Mouse (Mus musculus): ENCODE data around the gene Nuak1.
"Not testable (repeated sequence)": the region's sequence is repeated elsewhere in the genome, so short reads cannot be mapped to it uniquely, and the experiment has no call there.

Nuak1 gene

GRCm38 (mm10) chr10:84440541-84441433 lies at the start of gene Nuak1:
Gene Nuak1 (minus strand): TSS chr10:84440597.
- peak; percentile 92 for DNase-seq

DNA sequence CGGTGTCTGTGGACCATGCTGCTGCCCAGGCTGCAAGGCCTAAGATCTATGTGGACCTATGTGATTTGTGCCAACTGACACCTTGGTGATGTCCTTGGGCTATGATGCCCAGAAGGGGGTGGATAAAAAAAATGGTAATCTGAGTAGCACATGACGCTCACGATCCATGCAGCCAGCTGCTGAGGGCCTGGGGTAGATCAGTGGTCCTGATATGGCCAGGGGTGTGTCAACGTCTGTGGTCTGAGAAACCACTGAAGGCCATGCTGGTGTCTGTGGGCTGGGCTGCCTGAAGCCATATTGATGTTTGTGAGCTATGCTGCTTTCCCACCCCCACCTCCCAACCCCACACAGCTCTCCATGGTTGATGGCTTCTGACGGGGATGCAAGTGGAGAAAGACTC lies 49.7 kb upstream of the Nuak1 start:
- DNase-seq: no peak

GRCm38 (mm10) chr10:84488315-84488714 lies 47.9 kb upstream of the Nuak1 start:
- peak; percentile 64 for DNase-seq

GRCm38 (mm10) chr10:84484661-84485060 lies 44.3 kb upstream of the Nuak1 start:
- DNase-seq: no peak

DNA sequence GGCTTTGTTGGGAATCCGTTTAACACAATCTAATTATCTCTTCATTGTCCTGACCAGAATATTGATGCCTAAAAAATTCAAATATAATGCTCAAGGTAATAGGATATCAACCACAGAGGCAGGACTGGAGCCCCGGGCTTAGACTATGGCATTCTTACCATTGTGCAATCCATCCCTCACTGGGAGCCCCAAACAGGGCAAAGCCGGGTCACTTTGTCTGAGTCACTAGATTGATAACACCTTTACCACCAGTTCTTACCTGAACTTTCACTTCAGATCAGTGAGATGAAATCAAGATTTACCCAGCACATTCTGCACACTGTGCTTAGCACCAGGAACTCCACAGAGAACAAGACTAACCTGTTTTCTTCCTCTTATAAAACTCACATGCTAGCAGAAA lies 43.2 kb upstream of the Nuak1 start:
- DNase-seq: no peak

DNA sequence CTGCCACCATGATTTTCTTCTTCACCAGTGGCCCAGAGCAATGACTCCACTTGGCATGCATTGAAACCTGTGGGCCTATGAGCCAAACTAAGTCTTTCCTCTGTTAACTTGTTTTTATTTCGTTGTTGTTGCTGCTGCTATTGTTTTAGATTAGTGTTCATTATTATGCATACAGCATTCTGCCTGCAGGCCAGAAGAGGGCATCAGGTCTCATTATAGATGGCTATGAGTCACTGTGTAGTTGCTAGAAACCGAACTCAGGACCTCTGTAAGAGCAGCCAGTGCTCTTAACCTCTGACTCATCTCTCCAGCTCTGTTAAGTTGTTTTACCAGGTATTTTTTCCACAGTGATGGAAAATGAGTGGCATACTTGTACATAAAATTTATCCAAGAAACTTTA lies 42.7 kb upstream of the Nuak1 start:
- no peak for DNase-seq

- not testable (repeated sequence) for DNase-seq
Measured at GRCm38 (mm10) chr10:84482418-84482817, 42.0 kb upstream of the Nuak1 start.

GRCm38 (mm10) chr10:84481327-84481671 lies 40.9 kb upstream of the Nuak1 start:
- peak; percentile 33 for DNase-seq

- DNase-seq: peak; percentile 43
Measured at GRCm38 (mm10) chr10:84480667-84481326, 40.4 kb upstream of the Nuak1 start.

- peak; percentile 21 for DNase-seq
Measured at GRCm38 (mm10) chr10:84480146-84480545, 39.7 kb upstream of the Nuak1 start.

GRCm38 (mm10) chr10:84477613-84478076 lies 37.2 kb upstream of the Nuak1 start:
- DNase-seq: peak; percentile 67

DNA sequence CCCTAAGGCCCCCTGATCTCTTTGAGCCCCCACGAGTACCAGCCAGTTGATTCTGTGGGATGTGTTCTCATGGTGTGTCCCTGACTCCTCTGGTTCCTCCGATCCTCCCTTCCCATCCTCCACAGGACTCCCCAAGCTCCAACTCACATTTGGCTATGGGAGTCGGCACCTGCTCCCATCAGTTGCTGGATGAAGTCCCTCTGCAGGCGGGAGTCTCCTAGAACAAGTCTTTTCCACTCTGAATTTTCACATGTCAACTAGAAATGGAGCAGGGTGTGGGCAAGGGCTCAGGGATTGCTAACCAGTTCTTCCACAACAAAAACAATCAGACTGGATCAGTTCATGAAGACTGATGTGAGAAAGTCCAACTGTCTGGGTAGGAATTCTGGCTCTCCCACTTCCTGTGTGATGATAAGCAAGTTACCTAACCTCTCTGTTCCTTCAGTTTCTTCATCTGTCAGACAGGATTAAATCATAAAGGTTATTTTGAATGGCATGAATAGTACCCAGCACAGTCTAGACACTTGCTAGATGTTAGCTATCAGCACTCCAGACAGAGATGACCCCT lies 36.7 kb upstream of the Nuak1 start:
- DNase-seq: no peak

DNA sequence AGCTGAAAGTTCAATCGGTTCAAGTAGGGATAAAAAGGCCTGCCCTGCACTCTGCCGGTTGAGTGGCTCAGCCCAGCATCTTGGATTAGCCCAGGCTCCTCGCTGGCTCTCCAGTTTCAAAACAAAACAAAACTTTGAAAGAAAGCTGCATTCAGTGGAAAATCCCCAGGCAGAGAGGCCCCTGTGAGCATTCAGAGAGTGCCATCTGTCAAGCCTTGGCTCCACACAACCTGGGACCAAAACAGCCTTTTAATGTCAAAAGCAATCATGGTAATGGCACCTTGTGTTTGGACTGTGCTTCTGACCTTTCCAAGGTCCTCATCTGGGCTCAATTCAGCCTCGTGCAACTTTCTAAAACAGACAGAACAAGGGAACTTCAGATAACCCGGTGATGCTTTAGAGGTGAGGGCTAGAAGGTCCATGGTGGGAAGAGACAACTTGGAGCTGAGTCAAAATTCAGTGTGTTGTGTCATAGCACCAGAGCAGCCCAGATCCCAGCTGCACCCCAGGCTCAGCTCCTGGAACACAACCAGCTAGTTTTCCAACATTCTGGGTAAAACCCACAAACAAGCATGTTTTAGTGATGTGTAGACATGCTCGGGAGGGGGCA lies 27.3 kb upstream of the Nuak1 start:
- DNase-seq: no peak

- DNase-seq: no peak
Measured at GRCm38 (mm10) chr10:84465511-84465910, 25.1 kb upstream of the Nuak1 start.

- DNase-seq: no peak
Measured at GRCm38 (mm10) chr10:84460420-84461101, 20.2 kb upstream of the Nuak1 start.

DNA sequence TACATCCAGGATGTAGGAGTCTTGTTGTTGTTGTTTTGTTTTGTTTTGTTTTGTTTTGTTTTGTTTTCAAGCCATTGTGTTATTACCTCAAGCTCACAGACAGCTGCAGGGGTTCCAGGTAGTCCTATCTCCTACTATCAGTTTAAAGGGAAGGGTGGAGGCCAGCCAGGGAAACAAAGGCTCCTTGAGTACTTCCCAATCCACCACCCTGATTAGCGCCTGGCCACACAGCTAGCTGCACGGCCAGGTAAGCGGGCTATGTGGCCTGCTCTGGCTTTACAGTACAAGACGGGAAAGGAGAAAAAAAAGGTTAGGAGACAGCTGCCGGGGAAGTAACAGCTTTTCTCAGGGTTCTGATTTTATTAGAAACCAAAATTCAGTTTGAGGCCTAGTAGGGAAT lies 17.7 kb upstream of the Nuak1 start:
- no peak for DNase-seq

DNA sequence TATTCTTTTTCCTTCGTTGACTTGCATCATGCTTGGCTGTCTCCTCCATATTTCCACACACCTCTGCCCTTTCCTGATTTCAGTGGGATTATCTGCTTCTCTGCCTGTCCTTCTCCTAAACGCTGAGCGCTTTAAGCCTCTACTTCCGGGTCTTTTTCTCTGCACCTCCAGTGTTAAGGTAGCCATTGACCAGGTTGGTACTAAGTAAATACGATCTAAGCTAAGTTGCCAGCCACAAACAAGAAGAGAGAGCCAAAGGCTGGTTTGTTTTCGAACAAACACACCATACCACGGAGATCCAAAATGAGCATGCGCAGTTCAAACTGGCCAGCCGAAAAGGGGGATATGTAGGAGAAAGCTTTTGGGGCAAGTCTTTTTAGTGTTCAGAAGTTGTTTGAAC lies 17.1 kb upstream of the Nuak1 start:
- no peak for DNase-seq

DNA sequence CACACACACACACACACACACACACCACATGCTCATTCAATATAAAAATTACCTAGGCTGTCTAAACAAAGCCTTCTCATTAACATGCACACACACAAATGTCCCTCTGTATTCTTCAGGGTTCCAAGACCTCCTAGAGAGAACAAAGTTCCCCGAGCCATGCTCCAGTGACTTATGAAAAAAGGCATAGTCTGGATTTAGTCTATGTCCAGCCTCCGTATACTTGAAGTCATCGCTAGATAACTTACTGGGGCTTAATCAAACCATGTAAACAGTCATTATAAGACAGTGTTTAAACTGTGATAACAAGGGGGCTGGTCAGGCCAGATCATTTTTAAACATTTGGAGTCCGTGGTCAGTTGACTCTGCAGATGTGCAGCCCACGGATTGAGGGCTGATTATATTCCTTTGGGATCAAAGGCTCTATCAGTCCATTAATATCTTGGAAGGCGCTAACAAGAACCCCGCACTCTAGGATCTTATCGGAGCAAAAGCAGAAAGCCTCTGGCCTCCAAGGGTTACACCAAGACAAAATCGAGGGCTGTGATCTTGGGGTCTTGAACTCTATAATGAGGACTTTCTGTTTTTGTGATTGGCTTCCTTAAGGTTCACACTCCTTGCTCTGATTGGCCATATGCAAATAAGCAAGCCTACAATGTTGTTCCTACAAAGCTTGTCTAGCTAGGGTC lies 16.4 kb upstream of the Nuak1 start:
- no peak for DNase-seq

DNA sequence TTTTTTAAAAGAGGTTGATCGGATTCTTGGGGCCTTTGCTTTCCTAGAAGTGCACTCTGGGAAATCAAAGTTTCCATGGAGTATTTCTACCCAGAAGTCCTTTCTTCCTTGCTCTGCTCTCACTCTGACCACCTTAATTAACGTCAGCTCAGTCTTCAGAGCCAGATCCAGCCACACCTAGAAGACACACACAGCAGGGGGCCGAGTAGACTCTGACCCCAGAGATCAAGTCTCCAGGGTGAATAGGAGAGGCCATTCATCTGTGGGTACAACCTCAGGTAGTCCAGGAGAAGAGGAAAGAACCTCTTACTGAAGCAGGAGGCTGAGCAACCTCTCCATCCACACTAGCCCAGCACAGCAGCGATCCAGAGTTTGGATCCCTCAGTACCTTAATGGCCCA lies 11.5 kb upstream of the Nuak1 start:
- DNase-seq: no peak

DNA sequence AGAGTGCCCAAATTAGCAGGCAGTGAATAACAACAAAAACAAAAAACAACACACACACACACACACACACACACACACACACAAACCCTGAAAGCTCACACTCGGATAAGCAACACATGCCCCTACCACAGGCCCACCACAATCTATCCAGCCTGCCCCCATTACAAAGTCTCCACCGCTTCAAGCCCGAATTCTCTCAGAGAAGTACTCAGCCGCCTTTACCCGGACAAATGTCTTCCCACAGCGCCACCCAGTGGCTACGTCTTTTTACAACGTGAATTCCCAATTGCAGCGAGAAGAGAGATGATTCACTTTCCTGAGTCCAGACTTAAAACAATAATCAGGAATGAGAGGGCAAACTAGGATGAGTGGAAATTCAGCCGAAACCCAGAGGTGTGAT lies 10.3 kb upstream of the Nuak1 start:
- peak; percentile 88 for DNase-seq

- DNase-seq: no peak
Measured at GRCm38 (mm10) chr10:84449733-84450132, 9.3 kb upstream of the Nuak1 start.

GRCm38 (mm10) chr10:84447411-84447821 lies 7.0 kb upstream of the Nuak1 start:
- DNase-seq: peak; percentile 77
